Mouse (Mus musculus) liver, embryonic 14.5 days (tissue): Measurements from ENCODE around the gene Ankdd1b.

Experiments
- CTCF ChIP-seq: IDR thresholded peaks from 2 replicates; pipeline ENCODE4 v1.5.1; 2016; ENCODE audit warnings: antibody characterized with exemption, low read depth, control low read depth
- EP300 ChIP-seq: IDR thresholded peaks from 2 replicates; pipeline ENCODE4 v1.6.1; 2016; ENCODE audit warnings: antibody characterized with exemption, low read depth

DNA sequence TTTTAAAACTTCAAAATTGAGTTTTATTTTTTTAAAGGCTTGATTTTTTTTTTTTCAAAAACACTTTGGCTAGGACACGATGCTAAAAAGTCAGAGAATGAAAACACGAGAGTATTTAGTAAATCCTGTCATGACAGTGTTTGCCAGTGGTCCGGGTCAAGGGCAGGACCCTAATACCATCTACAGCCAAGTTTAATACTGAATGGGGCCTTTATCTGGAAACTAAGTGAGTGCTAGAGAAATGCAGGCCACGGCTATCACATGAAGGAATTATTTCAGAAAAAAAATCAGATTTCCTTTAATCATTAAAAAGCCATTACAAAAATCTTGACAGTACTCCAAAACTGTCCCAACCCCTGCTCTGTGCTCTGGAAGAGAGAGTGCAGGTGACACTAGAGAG, 34.7 kb upstream of the Ankdd1b start:
- no peak for TF ChIP-seq EP300
- TF ChIP-seq CTCF, result no peak
